Comparison of ENCODE assay signal across 8 mouse cellular contexts in the genomic region with DNA sequence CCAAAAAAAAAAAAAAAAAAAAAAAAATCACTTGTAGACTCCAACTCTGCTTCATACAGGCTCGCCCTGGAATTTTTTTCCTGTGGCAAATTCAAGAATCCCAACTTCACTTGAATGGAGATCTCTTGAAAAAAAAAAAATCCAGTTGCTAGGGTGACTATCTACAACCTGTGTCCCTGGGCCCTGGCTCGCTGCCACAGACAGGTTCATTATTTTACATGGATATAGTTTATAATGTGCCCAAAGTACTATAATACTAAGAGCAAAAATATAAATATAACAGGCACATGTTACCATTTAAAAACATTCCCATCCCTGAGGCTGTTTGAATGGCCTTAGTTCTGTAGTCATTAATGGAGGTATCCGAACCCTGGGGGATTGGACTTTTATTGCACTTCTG. TPM values are rescaled to one million over a fixed set of nuclear protein-coding genes. Genes with fewer than 3 reads are reported as not detected.
DNase-seq lines count a peak whose midpoint lies in the region; ATAC-seq and TF ChIP-seq lines count a peak whose summit lies in the region.

No protein-coding gene starts in this region.

- no peaks in the 10 kb centered on the region for H3K9me3 ChIP-seq in forebrain, embryonic 12.5 days
- H3K9me3 ChIP-seq in intestine, postnatal 0 days (ENCODE audit: control insufficient read depth) = no peaks in the 10 kb centered on the region
- no peaks in the 10 kb centered on the region for H3K9me3 ChIP-seq in midbrain, postnatal 0 days (ENCODE audit: low read length)

- DNase-seq in lung, adult 2 months = no peak
- no peak for DNase-seq in lung, postnatal 10 days
- no peak for DNase-seq in midbrain, postnatal 0 days (ENCODE audit: low spot score)
- no peak for DNase-seq in adrenal gland, postnatal 4 days (ENCODE audit: low spot score in 2 of 2)
- no peak for DNase-seq in spleen, postnatal 4 days (ENCODE audit: low spot score in 2 of 2)
- no peak for DNase-seq in Muller cell, postnatal 12 days (ENCODE audit: inconsistent ontology term)

- no peak for TF ChIP-seq POLR2A in lung, adult 2 months (IDR thresholded peaks at IDR 0.05; ENCODE audit: borderline replicate concordance, extremely low read depth, low read depth, low read length)

- TF ChIP-seq CTCF in lung, adult 2 months (IDR thresholded peaks at IDR 0.05; ENCODE audit: insufficient read depth, low read length) = no peak
- no peak for TF ChIP-seq CTCF in intestine, postnatal 0 days (IDR thresholded peaks at IDR 0.05; ENCODE audit: low read depth)
- no peak for TF ChIP-seq CTCF in midbrain, postnatal 0 days (IDR thresholded peaks at IDR 0.05)

- H3K27ac ChIP-seq in forebrain, embryonic 12.5 days = peak overlapping the region; percentile 71; the same call in 1 of the 2 replicates
- H3K27ac ChIP-seq in intestine, postnatal 0 days (ENCODE audit: low read depth, low read length) = no peak overlapping the region
- H3K27ac ChIP-seq in midbrain, postnatal 0 days (ENCODE audit: low read depth, low read length) = peak overlapping the region; percentile 52; the same call in 1 of the 2 replicates

- ATAC-seq in forebrain, embryonic 12.5 days (ENCODE audit: low FRiP score) = no peak
- no peak for ATAC-seq in intestine, postnatal 0 days
- no peak for ATAC-seq in midbrain, postnatal 0 days (ENCODE audit: low FRiP score)

- no peaks in the 10 kb centered on the region for H3K36me3 ChIP-seq in forebrain, embryonic 12.5 days (replicated peaks)
- no peaks in the 10 kb centered on the region for H3K36me3 ChIP-seq in intestine, postnatal 0 days (ENCODE audit: control insufficient read depth, insufficient read depth)
- H3K36me3 ChIP-seq in midbrain, postnatal 0 days (ENCODE audit: insufficient read depth, low read length) = no peaks in the 10 kb centered on the region

- peak overlapping the region; percentile 25 for H3K4me3 ChIP-seq in lung, adult 2 months (replicated peaks; ENCODE audit: extremely low read depth, low read depth, low read length)
- peak overlapping the region; percentile 70 for H3K4me3 ChIP-seq in forebrain, embryonic 12.5 days (replicated peaks)
- peak overlapping the region; percentile 67 for H3K4me3 ChIP-seq in intestine, postnatal 0 days (ENCODE audit: low read depth, low read length)
- peak overlapping the region; percentile 68 for H3K4me3 ChIP-seq in midbrain, postnatal 0 days (ENCODE audit: low read depth, low read length)

- peak overlapping the region; percentile 72; the same call in 1 of the 2 replicates for H3K9ac ChIP-seq in forebrain, embryonic 12.5 days
- no peak overlapping the region for H3K9ac ChIP-seq in intestine, postnatal 0 days (ENCODE audit: low read depth, low read length)
- peak overlapping the region; percentile 60; the same call in 1 of the 2 replicates for H3K9ac ChIP-seq in midbrain, postnatal 0 days (replicated peaks; ENCODE audit: low read length, poor library complexity, severe bottlenecking)

- WGBS in lung, adult 2 months = 46% methylated on average over 3 of the region's 3 CpGs
- 43% methylated on average over 3 of the region's 3 CpGs for WGBS in forebrain, embryonic 12.5 days
- 37% methylated on average over 3 of the region's 3 CpGs for WGBS in intestine, postnatal 0 days
- WGBS in midbrain, postnatal 0 days = 38% methylated on average over 3 of the region's 3 CpGs

- H3K4me2 ChIP-seq in forebrain, embryonic 12.5 days = peak overlapping the region; percentile 58
- peak overlapping the region; percentile 78 for H3K4me2 ChIP-seq in intestine, postnatal 0 days (replicated peaks; ENCODE audit: low read depth)
- peak overlapping the region; percentile 73 for H3K4me2 ChIP-seq in midbrain, postnatal 0 days (ENCODE audit: low read depth, low read length, poor library complexity, severe bottlenecking)

- H3K27me3 ChIP-seq in forebrain, embryonic 12.5 days = no peaks in the 10 kb centered on the region
- H3K27me3 ChIP-seq in intestine, postnatal 0 days (replicated peaks; ENCODE audit: control insufficient read depth, insufficient read depth, low read length) = no peaks in the 10 kb centered on the region
- H3K27me3 ChIP-seq in midbrain, postnatal 0 days (ENCODE audit: insufficient read depth, low read length) = no peaks in the 10 kb centered on the region

- 0 out of 2 replicates have a peak, but pooled peaks cover 2% of the 10 kb centered on the region for H3K4me1 ChIP-seq in lung, adult 2 months (ENCODE audit: control insufficient read depth, insufficient read depth, low read length)
- peaks cover 7% of the 10 kb centered on the region; the same call in 1 of the 2 replicates for H3K4me1 ChIP-seq in forebrain, embryonic 12.5 days
- H3K4me1 ChIP-seq in intestine, postnatal 0 days (replicated peaks; ENCODE audit: control insufficient read depth, insufficient read depth, low read length) = no peaks in the 10 kb centered on the region
- peaks cover 7% of the 10 kb centered on the region for H3K4me1 ChIP-seq in midbrain, postnatal 0 days (ENCODE audit: insufficient read depth, low read length)

RNA-seq across cellular contexts. Expression of gene Pcnx4, which starts 0.6 kb away (rescaled TPM):
- 3.9 and 6.2 TPM in 2 replicates for polyA plus RNA-seq in lung, adult 2 months (2012; rRNA removed)
- 15.5 and 17.6 TPM in 2 replicates for polyA plus RNA-seq in forebrain, embryonic 12.5 days (2016; fragmentation: Nextera tagmentation; extraction: Ambion mirVana)
- polyA plus RNA-seq in intestine, postnatal 0 days (2015; fragmentation: Nextera tagmentation; extraction: Ambion mirVana) = 2.8 and 2.9 TPM in 2 replicates
- 21.3 and 30.3 TPM in 2 replicates for total RNA-seq in midbrain, postnatal 0 days (2014; rRNA removed)
- 22.7 and 22.9 TPM in 2 replicates for polyA plus RNA-seq in midbrain, postnatal 0 days (2015; fragmentation: Nextera tagmentation; extraction: Ambion mirVana)
- 1 to 10 TPM; 8.5 to 8.9 TPM for total RNA-seq in adrenal gland, postnatal 4 days (2021)
